Mouse (Mus musculus) monocyte, adult 5-6 weeks (primary cell): ENCODE results near the gene Ccdc22. TPM values are rescaled to one million over a fixed set of nuclear protein-coding genes. Genes with fewer than 3 reads are reported as not detected.
A peak's percentile ranks its signal among the peaks of the same experiment; 100 is the strongest.

Experiments used
- ATAC-seq: fragments of 153-309, 156-312 bp; replicated peaks from 2 replicates; pipeline ENCODE4 v1.8.0; 2017; ENCODE audit warnings: mild to moderate bottlenecking; ENCODE audit not compliant: low TSS enrichment, insufficient number of reproducible peaks, severe bottlenecking, poor library complexity, low FRiP score
- total RNA-seq: library from RNA; stranded (forward); fragments of 200-1000, 200-491, 200-594 nt; gene quantifications from 3 replicates; pipeline ENCODE4 v1.2.3, GENCODE M21; 2017

Ccdc22 gene
- total RNA-seq, 1 experiment from 2014 or later: 15.0 TPM

DNA sequence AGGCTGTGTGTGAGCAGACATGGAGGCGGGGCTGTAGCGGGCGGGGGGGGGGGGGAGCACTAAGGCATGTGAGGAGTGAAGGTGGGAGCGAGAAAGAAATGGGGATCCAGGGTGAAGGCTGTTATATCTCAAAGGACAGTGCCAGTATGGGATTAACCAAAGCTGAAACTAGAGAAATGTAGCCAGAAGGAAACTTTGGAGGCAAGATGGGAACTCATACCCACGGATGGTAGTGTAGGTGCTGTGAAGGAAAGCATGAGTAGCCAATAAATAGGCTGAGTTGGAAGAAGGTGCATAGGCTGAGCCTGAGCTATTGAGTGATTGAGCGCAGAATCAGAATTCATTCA, 30.5 kb downstream of the Ccdc22 start:
- ATAC-seq: no peak

DNA sequence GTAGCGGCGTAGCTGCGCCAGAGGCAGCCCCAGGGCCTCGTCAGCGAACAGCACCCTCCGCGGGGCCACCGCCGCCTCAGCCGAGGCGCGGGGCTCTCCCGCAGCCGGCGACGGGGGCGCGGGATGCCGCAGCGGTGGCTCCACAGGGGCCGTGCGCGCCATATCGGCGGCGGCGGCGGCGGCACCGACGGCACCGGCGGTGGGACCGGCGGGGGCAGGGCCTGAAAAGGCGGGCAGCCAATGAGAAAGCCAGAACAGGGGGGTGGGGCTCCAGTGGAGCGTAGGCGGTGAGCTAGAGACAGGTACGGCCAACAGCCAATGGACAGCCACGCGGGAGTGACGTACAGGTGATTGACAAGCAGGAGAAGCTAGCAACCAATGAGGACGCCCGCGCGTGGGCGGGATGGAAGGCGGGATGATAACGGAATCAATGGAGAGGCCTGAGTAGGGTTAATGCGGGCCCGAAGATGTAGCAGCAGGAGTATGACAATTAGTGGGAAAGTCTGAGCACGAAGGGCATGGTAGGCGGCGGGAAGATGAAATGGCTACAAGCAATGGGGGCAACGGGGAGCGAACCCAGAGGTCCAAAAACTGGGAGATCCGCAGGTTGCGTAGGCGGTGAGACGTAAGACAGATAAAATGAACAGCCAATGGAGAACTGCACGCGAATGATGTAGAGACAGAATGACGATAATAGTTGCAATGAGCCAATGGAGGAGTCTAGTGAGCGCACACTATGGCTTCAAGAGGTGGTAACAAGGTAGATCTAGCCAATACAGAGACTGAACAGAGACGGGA, 31.0 kb downstream of the Ccdc22 start, which contains the start of gene Ppp1r3f:
Ppp1r3f (minus strand) TSS at position 197 of the 798 bp plus-strand sequence.
- ATAC-seq: peak; percentile 98

DNA sequence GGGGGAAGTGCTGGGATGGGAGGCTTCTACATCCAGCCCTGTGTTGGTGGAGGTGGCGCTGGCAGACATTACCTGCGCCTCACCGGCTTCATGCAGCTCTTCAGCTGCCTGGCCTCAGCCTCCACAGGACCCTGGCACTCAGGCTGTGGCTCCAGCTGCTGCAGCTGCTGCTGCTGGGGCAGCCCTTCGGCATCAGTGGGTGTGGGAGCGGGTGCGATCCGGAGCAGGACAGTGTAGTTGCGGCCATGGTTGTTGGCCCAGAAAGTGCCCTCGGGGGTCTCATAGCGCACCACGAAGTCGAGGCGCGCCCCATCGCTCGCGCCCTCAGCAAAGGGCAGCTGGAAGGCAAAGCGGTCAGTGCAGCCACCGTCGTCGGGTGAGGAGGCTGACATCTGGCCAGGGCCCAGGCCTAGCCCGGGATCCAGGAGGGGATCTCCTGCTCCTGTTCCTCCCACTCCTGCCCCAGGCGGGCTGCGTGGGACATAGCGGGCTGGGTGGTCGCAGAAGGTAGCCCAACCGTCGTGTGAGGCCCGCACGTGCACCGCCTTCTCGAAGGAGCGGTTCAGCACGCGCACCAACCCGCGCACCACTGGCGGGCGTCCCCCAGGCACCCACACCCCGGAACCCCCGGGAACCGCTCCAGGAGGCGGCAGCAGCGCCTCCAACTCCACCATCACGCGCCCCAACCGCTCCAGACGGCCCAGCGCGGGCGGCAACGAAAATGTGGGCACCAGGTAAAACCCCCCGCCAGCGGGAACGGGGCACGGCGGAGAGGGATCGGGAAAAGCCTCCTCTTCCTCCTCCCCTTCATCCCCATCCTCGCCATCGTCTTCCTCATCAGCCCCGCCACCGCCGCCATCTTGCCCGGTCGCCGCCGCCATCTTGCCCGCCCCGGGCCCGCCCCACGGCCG, 31.9 kb downstream of the Ccdc22 start, which contains the start of gene Foxp3:
Foxp3 (plus strand) TSS at position 469 of the 911 bp plus-strand sequence.
- ATAC-seq: no peak

DNA sequence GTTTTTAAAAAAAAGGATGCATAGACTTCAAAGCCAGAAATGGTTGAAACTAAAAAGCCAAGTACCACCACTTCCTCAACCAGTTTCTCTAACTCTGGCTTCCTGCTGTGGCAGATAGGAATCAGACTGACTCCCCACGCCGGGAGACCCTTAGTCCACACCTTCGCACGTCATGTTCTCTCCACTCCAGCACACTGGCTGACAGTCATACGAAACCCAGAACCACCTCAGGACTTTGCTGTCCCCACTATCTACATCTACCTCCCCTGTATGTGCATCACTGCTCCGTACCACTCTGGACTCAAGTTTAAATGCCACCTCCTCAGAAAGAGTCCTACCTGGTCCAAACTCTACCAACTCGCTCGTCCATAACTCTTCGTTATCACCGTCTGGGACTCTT, 32.9 kb downstream of the Ccdc22 start:
- ATAC-seq: no peak

DNA sequence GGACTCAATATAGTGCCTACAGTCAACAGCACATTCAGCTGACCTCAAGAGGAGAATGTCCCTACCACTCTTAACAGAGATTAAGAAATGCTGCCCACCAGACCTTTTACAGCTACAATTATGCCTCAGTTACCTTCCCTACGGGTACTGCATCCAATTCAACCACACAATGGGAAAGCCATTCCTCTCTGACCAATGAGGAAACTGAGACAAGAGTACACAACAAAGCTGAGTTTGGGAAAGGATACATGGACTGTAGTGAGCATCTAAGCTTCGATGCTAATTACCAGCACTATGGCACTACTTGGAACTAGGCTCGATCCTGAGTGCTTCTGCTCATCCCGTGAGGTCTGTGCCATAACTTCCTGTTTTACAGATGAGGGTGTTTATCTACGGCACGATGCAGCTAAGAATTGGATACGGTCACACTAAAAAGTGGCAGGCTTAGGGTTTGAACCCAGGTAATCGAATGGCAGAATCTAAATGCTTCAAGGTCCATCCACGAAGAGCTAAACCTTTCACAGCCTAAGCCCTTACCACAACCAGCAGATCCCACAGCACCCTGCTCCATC, 33.7 kb downstream of the Ccdc22 start:
- ATAC-seq: no peak

DNA sequence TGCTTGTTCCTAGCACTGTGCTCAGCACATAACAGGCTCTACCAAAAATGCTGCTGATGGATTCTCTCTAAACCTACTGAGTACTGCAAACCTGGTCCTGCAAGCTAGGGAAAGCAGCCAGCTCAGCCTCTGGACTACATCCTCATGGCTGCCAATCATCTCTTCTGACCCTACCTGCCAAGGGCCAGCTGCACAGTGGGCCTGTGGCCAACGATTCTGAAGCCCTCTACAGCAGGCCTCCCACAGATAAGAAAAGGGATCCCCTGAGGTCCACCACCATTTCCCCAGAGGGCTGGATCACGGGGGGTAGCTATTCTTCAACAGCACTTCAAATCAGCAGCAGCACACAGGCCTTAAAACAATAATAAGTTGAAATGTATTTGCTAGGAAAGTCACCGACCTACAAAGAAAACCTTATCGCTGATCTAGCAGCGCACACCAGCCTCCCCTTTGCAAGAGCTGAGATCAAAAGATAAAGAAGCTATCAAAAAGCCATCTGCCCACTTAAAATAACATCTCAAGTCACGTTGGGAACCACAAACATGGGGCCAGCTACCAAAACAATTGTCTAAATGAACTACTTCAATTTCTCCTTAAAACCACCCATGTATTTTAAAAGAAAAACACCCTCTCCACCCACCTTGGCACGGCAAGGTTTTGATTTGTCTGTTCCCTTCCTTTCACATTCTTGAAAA, 34.7 kb downstream of the Ccdc22 start:
- ATAC-seq: no peak

DNA sequence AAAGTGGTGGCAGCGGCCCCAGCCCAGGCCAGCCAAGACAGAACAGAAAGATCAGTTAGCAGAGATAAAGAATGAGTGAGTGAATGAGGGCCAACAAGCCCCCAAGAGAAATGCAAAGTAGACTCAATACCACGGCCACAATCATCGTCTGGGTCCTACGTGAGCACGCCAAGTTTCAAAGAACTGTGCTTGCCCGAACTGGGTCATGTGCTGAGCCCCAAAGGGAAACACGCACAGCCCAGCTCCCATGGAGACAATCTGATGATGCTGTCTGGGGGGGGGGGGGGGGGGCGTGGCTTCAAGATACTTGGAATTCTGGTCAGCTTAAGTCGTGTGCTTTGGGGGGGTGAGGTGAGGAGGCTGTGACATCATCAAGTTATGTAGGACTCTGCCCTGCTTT, 37.8 kb downstream of the Ccdc22 start:
- no peak for ATAC-seq

DNA sequence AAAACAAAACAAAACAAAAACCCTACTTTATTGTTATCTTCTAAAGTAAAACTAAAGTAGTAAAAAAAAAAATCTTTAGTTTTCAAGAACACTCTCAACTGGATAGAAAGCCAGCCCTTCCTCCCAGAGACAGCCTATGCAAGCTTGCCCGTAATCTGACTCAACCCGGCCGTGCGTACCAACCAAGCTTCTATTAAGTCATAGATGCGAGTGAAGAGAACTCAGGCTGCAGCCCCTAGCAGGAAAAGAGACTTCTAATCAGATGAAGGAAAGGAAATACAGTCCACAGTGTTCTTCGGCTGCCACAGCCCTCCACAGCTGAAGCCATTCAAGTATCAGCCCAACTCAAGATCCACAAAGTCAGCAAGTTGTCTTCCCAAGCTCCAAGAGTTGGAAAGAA, 39.0 kb downstream of the Ccdc22 start:
- ATAC-seq: no peak

DNA sequence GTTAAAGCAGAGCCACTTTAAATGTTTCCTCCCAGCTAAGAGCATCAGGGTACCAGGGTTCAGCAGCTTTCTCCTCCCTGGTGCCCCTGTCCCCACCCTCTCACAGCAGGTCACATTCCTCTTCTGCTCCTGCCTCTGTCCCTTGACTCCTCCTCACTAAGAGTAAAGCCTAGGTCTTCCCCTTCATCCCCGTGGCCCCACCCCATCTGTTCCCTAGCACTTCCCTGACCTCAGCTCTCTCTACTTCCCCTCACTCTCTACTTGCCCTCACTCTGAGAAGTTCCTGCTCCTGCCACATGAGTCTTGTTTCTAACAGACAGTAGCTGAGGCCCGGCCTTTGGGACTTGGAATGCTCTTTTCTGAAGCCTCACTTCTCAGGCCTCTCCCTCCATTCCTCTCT, 42.2 kb downstream of the Ccdc22 start:
- no peak for ATAC-seq

DNA sequence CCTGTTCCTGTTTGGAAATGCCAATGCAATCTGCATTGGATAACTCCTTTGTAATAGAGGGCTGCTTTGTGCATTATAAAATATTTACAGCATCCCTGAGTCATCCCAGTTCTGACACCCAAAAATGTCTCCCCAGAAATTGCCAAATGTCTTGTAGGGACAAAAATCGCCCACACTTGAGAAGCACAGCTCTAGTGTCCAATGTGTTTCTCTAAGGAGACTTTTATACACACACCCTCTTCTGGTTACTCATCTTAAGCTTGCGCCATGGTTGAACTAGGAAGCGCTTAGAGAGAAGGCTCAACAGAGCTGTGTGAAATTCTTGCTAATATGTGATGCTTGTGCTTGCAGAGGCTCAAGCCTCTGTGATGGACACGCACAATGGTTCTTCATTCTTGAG, 51.8 kb downstream of the Ccdc22 start:
- ATAC-seq: no peak

Other genes with a start within 250 kb of the Ccdc22 start
- gene Usp27x, start 229.7 kb downstream of the Ccdc22 start, total RNA-seq: 0.49 to 1.9 TPM (median 1.4 TPM) in 3 replicates
- gene Foxp3, start 31.9 kb downstream of the Ccdc22 start, total RNA-seq: 0.68 TPM in 1 of 3 replicates, not detected in the others
- gene Ppp1r3f, start 31.2 kb downstream of the Ccdc22 start, total RNA-seq: 0.85 to 3.4 TPM in 2 of 3 replicates, not detected in the other
- 0.10 TPM in 1 of 3 replicates, not detected in the others for gene Cacna1f, start 1.6 kb upstream of the Ccdc22 start, total RNA-seq
- 1.7 to 5.0 TPM in 2 of 3 replicates, not detected in the other for gene Syp, start 33.0 kb upstream of the Ccdc22 start, total RNA-seq
- 8.0 to 14.9 TPM (median 10.3 TPM) in 3 replicates for gene Prickle3, start 51.7 kb upstream of the Ccdc22 start, total RNA-seq
- 38.4 to 68.2 TPM (median 39.7 TPM) in 3 replicates for gene Plp2, start 65.9 kb upstream of the Ccdc22 start, total RNA-seq
- not detected in 3 replicates for gene Magix, start 75.7 kb upstream of the Ccdc22 start, total RNA-seq
- 46.2 to 57.8 TPM (median 57.1 TPM) in 3 replicates for gene Gpkow, start 91.6 kb upstream of the Ccdc22 start, total RNA-seq
- 27.2 to 41.6 TPM (median 36.4 TPM) in 3 replicates for gene Wdr45, start 108.8 kb upstream of the Ccdc22 start, total RNA-seq
- 0.75 TPM in 1 of 3 replicates, not detected in the others for gene Gm45208, start 116.7 kb upstream of the Ccdc22 start, total RNA-seq
- 6.3 to 9.0 TPM (median 6.8 TPM) in 3 replicates for gene Praf2, start 122.9 kb upstream of the Ccdc22 start, total RNA-seq
- not detected in 3 replicates for gene Ccdc120, start 145.4 kb upstream of the Ccdc22 start, total RNA-seq
- 14.5 to 27.8 TPM (median 20.8 TPM) in 3 replicates for gene Tfe3, start 157.0 kb upstream of the Ccdc22 start, total RNA-seq
- 67.2 to 156 TPM (median 123 TPM) in 3 replicates for gene Gripap1, start 184.2 kb upstream of the Ccdc22 start, total RNA-seq
- 1.3 TPM in 1 of 3 replicates, not detected in the others for gene Kcnd1, start 216.8 kb upstream of the Ccdc22 start, total RNA-seq
- gene Otud5, start 235.8 kb upstream of the Ccdc22 start, total RNA-seq: 79.5 to 120 TPM (median 107 TPM) in 3 replicates